Mouse (Mus musculus): ENCODE results near the gene Slc5a11. TPM values are rescaled to one million over a fixed set of nuclear protein-coding genes. Genes with fewer than 3 reads are reported as not detected.

The Slc5a11 gene
- polyA plus RNA-seq, 1 experiment from 2014 or later = 0.30 TPM

GRCm38 (mm10) chr7:123293898-123294297 lies 79.3 kb downstream of the Slc5a11 start:
- no peak for DNase-seq (ENCODE audit: low spot score)
- 92% methylated on average over 7 of the region's 7 CpGs for WGBS
- H3K9me3 ChIP-seq = no peaks in the 10 kb centered on the region
- H3K27me3 ChIP-seq (replicated peaks; ENCODE audit: low read depth, poor library complexity, severe bottlenecking) = no peaks in the 10 kb centered on the region
- H3K27ac ChIP-seq (replicated peaks) = no peak overlapping the region
- no peaks in the 10 kb centered on the region for H3K4me1 ChIP-seq
- H3K4me3 ChIP-seq = no peak overlapping the region
- peaks cover 96% of the 10 kb centered on the region for H3K36me3 ChIP-seq (replicated peaks)

GRCm38 (mm10) chr7:123295423-123295822 lies 80.8 kb downstream of the Slc5a11 start:
- 87% methylated on average over 7 of the region's 7 CpGs for WGBS
- no peak overlapping the region for H3K4me3 ChIP-seq
- H3K27me3 ChIP-seq (replicated peaks; ENCODE audit: low read depth, poor library complexity, severe bottlenecking) = no peaks in the 10 kb centered on the region
- no peak for DNase-seq (ENCODE audit: low spot score)
- no peaks in the 10 kb centered on the region for H3K4me1 ChIP-seq
- no peak overlapping the region for H3K27ac ChIP-seq (replicated peaks)
- H3K36me3 ChIP-seq (replicated peaks) = peaks cover 96% of the 10 kb centered on the region
- no peaks in the 10 kb centered on the region for H3K9me3 ChIP-seq

- Histone ChIP-seq H3K36me3 (replicated peaks) (peaks cover 95% of the 10 kb centered on the region), H3K9me3 (no peaks in the 10 kb centered on the region), H3K27me3 (replicated peaks; ENCODE audit: low read depth, poor library complexity, severe bottlenecking) (no peaks in the 10 kb centered on the region), H3K4me1 (no peaks in the 10 kb centered on the region), H3K27ac (replicated peaks) (no peak overlapping the region), H3K4me3 (no peak overlapping the region)
- DNase-seq (ENCODE audit: low spot score) = no peak
- WGBS = 89% methylated on average over 6 of the region's 6 CpGs
These were observed 81.5 kb downstream of the Slc5a11 start for GRCm38 (mm10) chr7:123296097-123296496.

GRCm38 (mm10) chr7:123298225-123298624 lies 83.6 kb downstream of the Slc5a11 start:
- no peak overlapping the region for H3K27ac ChIP-seq (replicated peaks)
- H3K4me3 ChIP-seq = no peak overlapping the region
- H3K9me3 ChIP-seq = no peaks in the 10 kb centered on the region
- DNase-seq (ENCODE audit: low spot score) = no peak
- H3K27me3 ChIP-seq (replicated peaks; ENCODE audit: low read depth, poor library complexity, severe bottlenecking) = no peaks in the 10 kb centered on the region
- 79% methylated on average over 3 of the region's 3 CpGs for WGBS
- peaks cover 83% of the 10 kb centered on the region for H3K36me3 ChIP-seq (replicated peaks)
- H3K4me1 ChIP-seq = no peaks in the 10 kb centered on the region

- Histone ChIP-seq H3K4me3 (no peak overlapping the region), H3K9me3 (no peaks in the 10 kb centered on the region), H3K27ac (replicated peaks) (no peak overlapping the region), H3K27me3 (replicated peaks; ENCODE audit: low read depth, poor library complexity, severe bottlenecking) (no peaks in the 10 kb centered on the region), H3K36me3 (replicated peaks) (peaks cover 82% of the 10 kb centered on the region), H3K4me1 (no peaks in the 10 kb centered on the region)
- WGBS = 85% methylated on average over 3 of the region's 3 CpGs
- no peak for DNase-seq (ENCODE audit: low spot score)
These were observed 85.7 kb downstream of the Slc5a11 start for GRCm38 (mm10) chr7:123300258-123300657.

GRCm38 (mm10) chr7:123305397-123305796 lies 90.8 kb downstream of the Slc5a11 start:
- no peak for DNase-seq (ENCODE audit: low spot score)
- Histone ChIP-seq H3K36me3 (replicated peaks) (peaks cover 84% of the 10 kb centered on the region), H3K9me3 (no peaks in the 10 kb centered on the region), H3K4me1 (no peaks in the 10 kb centered on the region), H3K27ac (replicated peaks) (no peak overlapping the region), H3K4me3 (no peak overlapping the region), H3K27me3 (replicated peaks; ENCODE audit: low read depth, poor library complexity, severe bottlenecking) (no peaks in the 10 kb centered on the region)
- 89% methylated on average over 2 of the region's 2 CpGs for WGBS

- Histone ChIP-seq H3K27ac (replicated peaks) (no peak overlapping the region), H3K27me3 (replicated peaks; ENCODE audit: low read depth, poor library complexity, severe bottlenecking) (no peaks in the 10 kb centered on the region), H3K4me1 (no peaks in the 10 kb centered on the region), H3K9me3 (no peaks in the 10 kb centered on the region), H3K36me3 (replicated peaks) (peaks cover 96% of the 10 kb centered on the region), H3K4me3 (no peak overlapping the region)
- WGBS = 94% methylated on average over 8 of the region's 8 CpGs
- DNase-seq (ENCODE audit: low spot score) = no peak
These were observed 92.7 kb downstream of the Slc5a11 start for GRCm38 (mm10) chr7:123307236-123307635.

- no peaks in the 10 kb centered on the region for H3K4me1 ChIP-seq
- H3K4me3 ChIP-seq = no peak overlapping the region
- no peak for DNase-seq (ENCODE audit: low spot score)
- 97% methylated on average over 4 of the region's 4 CpGs for WGBS
- H3K27me3 ChIP-seq (replicated peaks; ENCODE audit: low read depth, poor library complexity, severe bottlenecking) = no peaks in the 10 kb centered on the region
- no peak overlapping the region for H3K27ac ChIP-seq (replicated peaks)
- H3K9me3 ChIP-seq = no peaks in the 10 kb centered on the region
- peaks cover 98% of the 10 kb centered on the region for H3K36me3 ChIP-seq (replicated peaks)
These were observed 93.4 kb downstream of the Slc5a11 start for GRCm38 (mm10) chr7:123307887-123308558.

GRCm38 (mm10) chr7:123311836-123312235 lies 97.3 kb downstream of the Slc5a11 start:
- Histone ChIP-seq H3K27me3 (replicated peaks; ENCODE audit: low read depth, poor library complexity, severe bottlenecking) (no peaks in the 10 kb centered on the region), H3K4me1 (no peaks in the 10 kb centered on the region), H3K36me3 (replicated peaks) (peaks cover 95% of the 10 kb centered on the region), H3K27ac (replicated peaks) (no peak overlapping the region), H3K9me3 (no peaks in the 10 kb centered on the region), H3K4me3 (no peak overlapping the region)
- WGBS = 73% methylated on average over 5 of the region's 5 CpGs
- DNase-seq (ENCODE audit: low spot score) = no peak

GRCm38 (mm10) chr7:123312738-123313137 lies 98.2 kb downstream of the Slc5a11 start:
- H3K27ac ChIP-seq (replicated peaks) = no peak overlapping the region
- H3K4me3 ChIP-seq = no peak overlapping the region
- no peaks in the 10 kb centered on the region for H3K9me3 ChIP-seq
- no peaks in the 10 kb centered on the region for H3K4me1 ChIP-seq
- 87% methylated on average over 3 of the region's 3 CpGs for WGBS
- DNase-seq (ENCODE audit: low spot score) = no peak
- H3K36me3 ChIP-seq (replicated peaks) = peaks cover 93% of the 10 kb centered on the region
- no peaks in the 10 kb centered on the region for H3K27me3 ChIP-seq (replicated peaks; ENCODE audit: low read depth, poor library complexity, severe bottlenecking)

GRCm38 (mm10) chr7:123322452-123323121 lies 108.0 kb downstream of the Slc5a11 start:
- Histone ChIP-seq H3K4me3 (no peak overlapping the region), H3K27ac (replicated peaks) (no peak overlapping the region), H3K4me1 (no peaks in the 10 kb centered on the region), H3K9me3 (no peaks in the 10 kb centered on the region), H3K27me3 (replicated peaks; ENCODE audit: low read depth, poor library complexity, severe bottlenecking) (no peaks in the 10 kb centered on the region), H3K36me3 (replicated peaks) (peaks cover 97% of the 10 kb centered on the region)
- 86% methylated on average over 13 of the region's 13 CpGs for WGBS
- DNase-seq (ENCODE audit: low spot score) = no peak
